Mouse (Mus musculus): ENCODE measurements around the gene Col10a1. TPM values are rescaled to one million over a fixed set of nuclear protein-coding genes. Genes with fewer than 3 reads are reported as not detected.
A peak's percentile ranks its signal among the peaks of the same experiment; 100 is the strongest.
"Not testable (repeated sequence)": the region's sequence is repeated elsewhere in the genome, so short reads cannot be mapped to it uniquely, and the experiment has no call there.

Col10a1 gene
- polyA plus RNA-seq (2015; fragmentation: Nextera tagmentation; extraction: Ambion mirVana): 0.05 TPM in 1 of 2 replicates, not detected in the other

DNA sequence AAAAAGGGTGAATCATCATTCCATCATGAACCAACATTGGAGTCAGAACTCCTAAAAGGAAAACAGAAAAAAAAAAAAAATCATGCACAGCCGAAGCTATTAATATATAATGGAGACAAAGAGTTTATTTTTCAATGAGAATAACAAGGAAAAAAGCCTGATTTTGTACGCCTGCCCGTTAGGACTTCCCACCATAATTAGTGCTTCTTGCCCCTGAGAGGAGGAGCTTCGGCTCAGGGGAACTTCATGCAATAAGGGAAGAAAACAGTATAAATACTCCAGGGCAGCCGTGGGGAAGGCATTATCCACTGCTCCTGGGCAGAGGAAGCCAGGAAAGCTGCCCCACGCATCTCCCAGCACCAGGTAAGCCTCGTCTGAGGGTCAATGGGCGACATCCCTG is at the start of gene Col10a1:
Gene Col10a1, plus strand, starts transcription at position 301 of the 400 bp plus-strand sequence.
- no peaks in the 10 kb centered on the region for H3K27me3 ChIP-seq
- H3K9ac ChIP-seq (replicated peaks): no peak within 1 kb of the TSS
- no peak within 1 kb of the TSS for H3K4me3 ChIP-seq (replicated peaks)
- WGBS: 70% methylated on average over 8 of the region's 8 CpGs
- H3K4me1 ChIP-seq (replicated peaks): 0 out of 2 replicates have a peak, but pooled peaks cover 2% of the 10 kb centered on the region
- no peaks in the 10 kb centered on the region for H3K36me3 ChIP-seq
- H3K4me2 ChIP-seq (replicated peaks): no peak within 1 kb of the TSS
- H3K9me3 ChIP-seq: no peaks in the 10 kb centered on the region
- no peak within 1 kb of the TSS for H3K27ac ChIP-seq
- no peak for ATAC-seq

DNA sequence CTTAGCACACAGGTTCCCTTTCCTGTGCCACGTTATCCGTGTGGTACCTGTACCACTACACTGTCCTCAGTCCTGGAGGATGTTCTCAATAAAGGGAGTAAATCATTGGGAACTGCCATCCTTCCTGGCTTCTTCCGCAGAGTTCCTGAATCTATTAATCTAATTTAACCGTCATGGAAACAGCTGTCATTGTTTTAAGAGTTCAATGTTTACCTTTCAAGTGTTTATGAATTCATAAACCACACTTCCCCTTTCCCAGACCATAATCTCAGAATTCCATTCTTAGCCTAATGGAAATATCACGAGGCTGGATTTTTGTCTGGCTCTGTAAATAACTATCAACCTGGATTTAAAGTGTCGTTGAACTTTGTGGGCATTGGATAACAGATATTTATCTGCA is 48.8 kb upstream of the Col10a1 start:
- Histone ChIP-seq H3K4me2 (replicated peaks) (no peak overlapping the region), H3K4me1 (replicated peaks) (no peaks in the 10 kb centered on the region), H3K9me3 (no peaks in the 10 kb centered on the region), H3K27ac (no peak overlapping the region), H3K9ac (replicated peaks) (no peak overlapping the region), H3K36me3 (no peaks in the 10 kb centered on the region), H3K27me3 (no peaks in the 10 kb centered on the region), H3K4me3 (replicated peaks) (no peak overlapping the region)
- ATAC-seq: no peak
- 83% methylated on average over 6 of the region's 6 CpGs for WGBS

- no peak for ATAC-seq
- no peaks in the 10 kb centered on the region for H3K27me3 ChIP-seq
Measured at GRCm38 (mm10) chr10:34341886-34342285, 47.9 kb upstream of the Col10a1 start.

DNA sequence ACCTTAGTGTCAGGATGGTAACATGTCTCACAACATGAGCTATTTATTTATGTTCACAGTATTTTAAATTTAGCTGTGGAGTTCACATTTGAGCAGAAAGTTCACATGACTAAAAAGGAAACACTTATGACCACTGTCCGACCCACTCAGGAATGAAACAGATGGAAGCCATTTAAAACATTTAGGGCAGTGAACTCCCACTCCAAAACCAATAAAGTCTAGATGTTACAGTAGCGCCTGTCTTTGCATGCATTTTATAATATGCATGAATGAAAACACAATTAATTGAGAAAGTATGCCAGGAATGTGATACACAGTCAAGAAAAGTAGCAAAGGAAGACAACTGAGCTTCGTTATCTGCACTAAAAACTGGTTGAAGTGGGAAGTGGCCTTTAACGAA is 37.6 kb upstream of the Col10a1 start:
- WGBS: 87% methylated on average over 4 of the region's 4 CpGs

More at GRCm38 (mm10) chr10:34341886-34342285, 47.9 kb upstream of the Col10a1 start:
- no peak overlapping the region for H3K27ac ChIP-seq
- H3K4me3 ChIP-seq (replicated peaks): no peak overlapping the region
- H3K4me1 ChIP-seq (replicated peaks): no peaks in the 10 kb centered on the region
- H3K36me3 ChIP-seq: no peaks in the 10 kb centered on the region
- WGBS: 84% methylated on average over 1 of the region's 1 CpGs
- H3K9me3 ChIP-seq: no peaks in the 10 kb centered on the region
- no peak overlapping the region for H3K4me2 ChIP-seq (replicated peaks)
- H3K9ac ChIP-seq (replicated peaks): no peak overlapping the region

DNA sequence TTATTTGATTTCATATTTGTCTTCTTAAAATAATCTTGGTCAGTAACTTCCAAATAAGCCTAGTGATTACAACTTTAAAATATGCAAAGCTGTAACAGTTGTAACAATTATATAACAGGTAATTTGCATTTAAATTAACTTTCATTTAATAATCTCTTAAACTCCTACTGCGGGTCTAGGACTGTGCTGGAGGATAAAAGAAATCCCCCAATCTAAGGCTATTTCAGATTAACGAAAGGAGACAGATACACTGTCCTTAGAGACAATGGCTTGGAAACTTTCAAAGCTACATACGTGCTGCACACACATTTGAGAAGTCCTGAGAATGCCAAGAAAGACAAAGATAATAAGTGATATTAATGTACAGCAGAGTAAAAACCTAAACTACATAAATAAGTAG is 31.5 kb upstream of the Col10a1 start:
- Histone ChIP-seq H3K4me2 (replicated peaks) (no peak overlapping the region), H3K9ac (replicated peaks) (no peak overlapping the region), H3K27ac (no peak overlapping the region), H3K27me3 (no peaks in the 10 kb centered on the region), H3K36me3 (no peaks in the 10 kb centered on the region), H3K4me3 (replicated peaks) (no peak overlapping the region), H3K9me3 (no peaks in the 10 kb centered on the region), H3K4me1 (replicated peaks) (no peaks in the 10 kb centered on the region)
- WGBS: 34% methylated on average over 3 of the region's 3 CpGs
- ATAC-seq: no peak

More for the DNA sequence above, 37.6 kb upstream of the Col10a1 start:
- H3K4me1 ChIP-seq (replicated peaks): no peaks in the 10 kb centered on the region
- H3K27ac ChIP-seq: no peak overlapping the region
- H3K4me2 ChIP-seq (replicated peaks): no peak overlapping the region
- H3K36me3 ChIP-seq: no peaks in the 10 kb centered on the region
- H3K9ac ChIP-seq (replicated peaks): no peak overlapping the region
- no peaks in the 10 kb centered on the region for H3K27me3 ChIP-seq
- no peak overlapping the region for H3K4me3 ChIP-seq (replicated peaks)
- H3K9me3 ChIP-seq: no peaks in the 10 kb centered on the region
- no peak for ATAC-seq

- no peaks in the 10 kb centered on the region for H3K27me3 ChIP-seq
- no peak overlapping the region for H3K27ac ChIP-seq
- ATAC-seq: no peak
- H3K4me1 ChIP-seq (replicated peaks): no peaks in the 10 kb centered on the region
- H3K9me3 ChIP-seq: no peaks in the 10 kb centered on the region
- no peak overlapping the region for H3K4me2 ChIP-seq (replicated peaks)
- no peak overlapping the region for H3K4me3 ChIP-seq (replicated peaks)
- no peak overlapping the region for H3K9ac ChIP-seq (replicated peaks)
- no peaks in the 10 kb centered on the region for H3K36me3 ChIP-seq
Measured at GRCm38 (mm10) chr10:34363756-34364155, 26.0 kb upstream of the Col10a1 start.

DNA sequence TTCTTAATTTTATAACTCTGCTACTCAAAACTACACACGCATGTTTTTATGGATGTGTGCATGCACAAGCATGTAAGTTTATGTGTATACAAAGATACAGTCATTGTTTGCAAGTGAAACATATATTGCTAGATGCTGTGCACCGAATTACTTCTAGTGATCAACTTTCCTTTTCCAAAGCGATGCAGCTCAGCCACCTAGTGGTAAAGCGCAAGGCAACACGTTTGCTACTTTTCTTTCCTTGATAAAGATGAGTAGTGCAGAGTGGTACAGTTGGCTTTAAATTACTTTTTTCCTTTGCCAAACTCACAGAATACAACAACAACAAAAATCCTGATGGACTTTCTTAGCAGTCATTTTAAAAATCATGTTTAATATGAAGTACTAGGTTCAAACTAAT is 21.6 kb upstream of the Col10a1 start:
- Histone ChIP-seq H3K4me2 (replicated peaks) (no peak overlapping the region), H3K27me3 (no peaks in the 10 kb centered on the region), H3K9ac (replicated peaks) (no peak overlapping the region), H3K36me3 (no peaks in the 10 kb centered on the region), H3K4me1 (replicated peaks) (no peaks in the 10 kb centered on the region), H3K9me3 (no peaks in the 10 kb centered on the region), H3K27ac (no peak overlapping the region), H3K4me3 (replicated peaks) (no peak overlapping the region)
- 70% methylated on average over 5 of the region's 5 CpGs for WGBS
- no peak for ATAC-seq

DNA sequence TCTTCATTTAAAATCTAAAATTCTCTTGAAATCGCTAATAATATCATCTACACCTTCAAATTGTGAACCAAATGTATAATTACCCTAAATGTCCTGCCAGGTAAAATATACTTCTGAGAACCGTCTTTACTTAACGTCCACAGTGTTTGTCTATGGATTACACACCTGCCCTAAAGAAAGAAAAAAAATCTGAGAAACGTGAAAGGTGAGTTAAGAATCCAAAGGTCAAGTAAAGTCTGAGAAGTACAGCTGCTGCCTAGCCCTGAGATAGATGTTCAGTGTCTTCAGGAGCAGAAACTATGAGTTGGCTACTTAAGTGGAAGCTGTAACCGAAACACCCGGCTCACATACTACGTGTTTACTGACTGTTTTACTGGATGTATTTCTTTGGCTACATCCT is 16.4 kb upstream of the Col10a1 start:
- Histone ChIP-seq H3K4me2 (replicated peaks) (no peak overlapping the region), H3K4me3 (replicated peaks) (no peak overlapping the region), H3K9ac (replicated peaks) (no peak overlapping the region), H3K27ac (no peak overlapping the region), H3K36me3 (no peaks in the 10 kb centered on the region), H3K9me3 (no peaks in the 10 kb centered on the region), H3K27me3 (no peaks in the 10 kb centered on the region), H3K4me1 (replicated peaks) (no peaks in the 10 kb centered on the region)
- 93% methylated on average over 7 of the region's 7 CpGs for WGBS
- no peak for ATAC-seq

GRCm38 (mm10) chr10:34385636-34386035 is 4.1 kb upstream of the Col10a1 start:
- H3K27ac ChIP-seq: no peak overlapping the region
- ATAC-seq: no peak
- H3K4me3 ChIP-seq (replicated peaks): no peak overlapping the region
- H3K4me1 ChIP-seq (replicated peaks): 0 out of 2 replicates have a peak, but pooled peaks cover 2% of the 10 kb centered on the region
- no peaks in the 10 kb centered on the region for H3K36me3 ChIP-seq
- H3K9ac ChIP-seq (replicated peaks): no peak overlapping the region
- WGBS: 88% methylated on average over 5 of the region's 5 CpGs
- H3K9me3 ChIP-seq: no peaks in the 10 kb centered on the region
- no peaks in the 10 kb centered on the region for H3K27me3 ChIP-seq
- no peak overlapping the region for H3K4me2 ChIP-seq (replicated peaks)

DNA sequence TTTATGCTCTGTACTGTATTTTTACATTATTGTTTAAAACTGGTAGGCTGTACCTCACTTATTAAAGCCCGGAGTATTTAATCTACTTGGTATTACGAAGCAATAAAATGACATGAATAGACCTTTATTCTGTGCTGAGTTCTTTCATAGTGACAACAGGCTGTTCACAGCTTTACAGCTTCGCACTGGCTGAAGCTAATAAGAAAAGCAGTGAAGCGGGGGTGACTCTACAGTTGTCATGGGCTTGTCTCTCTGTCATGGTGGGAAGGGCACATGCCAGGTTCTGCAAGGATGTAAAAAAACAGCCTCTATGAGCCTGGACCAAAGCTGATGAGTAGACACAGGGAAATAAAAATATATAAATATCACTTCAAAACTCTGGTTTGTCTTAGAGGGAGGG is 7.2 kb downstream of the Col10a1 start:
- H3K36me3 ChIP-seq: no peaks in the 10 kb centered on the region
- no peak overlapping the region for H3K9ac ChIP-seq (replicated peaks)
- H3K27me3 ChIP-seq: no peaks in the 10 kb centered on the region
- no peak overlapping the region for H3K4me3 ChIP-seq (replicated peaks)
- H3K27ac ChIP-seq: no peak overlapping the region
- H3K4me2 ChIP-seq (replicated peaks): no peak overlapping the region
- 0 out of 2 replicates have a peak, but pooled peaks have one; percentile 28 for ATAC-seq
- H3K4me1 ChIP-seq (replicated peaks): no peaks in the 10 kb centered on the region
- 50% methylated on average over 4 of the region's 4 CpGs for WGBS
- H3K9me3 ChIP-seq: no peaks in the 10 kb centered on the region

- no peak for ATAC-seq
Measured at GRCm38 (mm10) chr10:34399267-34399666, 9.5 kb downstream of the Col10a1 start.

GRCm38 (mm10) chr10:34418204-34418756 is 28.5 kb downstream of the Col10a1 start, which contains the start of gene Nt5dc1:
Gene Nt5dc1 (minus strand): TSS chr10:34418552.
- H3K4me1 ChIP-seq (replicated peaks): peaks cover 8% of the 10 kb centered on the region; the same call in 1 of the 2 replicates
- peak within 1 kb of the TSS; percentile 72 for H3K4me2 ChIP-seq (replicated peaks)
- no peaks in the 10 kb centered on the region for H3K36me3 ChIP-seq
- peak within 1 kb of the TSS; percentile 56; the same call in 1 of the 2 replicates for H3K27ac ChIP-seq
- no peaks in the 10 kb centered on the region for H3K9me3 ChIP-seq
- H3K9ac ChIP-seq (replicated peaks): peak within 1 kb of the TSS; percentile 70
- H3K27me3 ChIP-seq: no peaks in the 10 kb centered on the region
- WGBS: under 1% methylated on average over 49 of the region's 49 CpGs
- ATAC-seq: peak; percentile 98
- peak within 1 kb of the TSS; percentile 68 for H3K4me3 ChIP-seq (replicated peaks)

More at GRCm38 (mm10) chr10:34399267-34399666, 9.5 kb downstream of the Col10a1 start:
- Histone ChIP-seq H3K9ac (replicated peaks) (no peak overlapping the region), H3K4me2 (replicated peaks) (no peak overlapping the region), H3K27me3 (no peaks in the 10 kb centered on the region), H3K4me1 (replicated peaks) (no peaks in the 10 kb centered on the region), H3K9me3 (no peaks in the 10 kb centered on the region), H3K36me3 (peaks cover 3% of the 10 kb centered on the region; the same call in 1 of the 2 replicates), H3K4me3 (replicated peaks) (no peak overlapping the region), H3K27ac (no peak overlapping the region)

DNA sequence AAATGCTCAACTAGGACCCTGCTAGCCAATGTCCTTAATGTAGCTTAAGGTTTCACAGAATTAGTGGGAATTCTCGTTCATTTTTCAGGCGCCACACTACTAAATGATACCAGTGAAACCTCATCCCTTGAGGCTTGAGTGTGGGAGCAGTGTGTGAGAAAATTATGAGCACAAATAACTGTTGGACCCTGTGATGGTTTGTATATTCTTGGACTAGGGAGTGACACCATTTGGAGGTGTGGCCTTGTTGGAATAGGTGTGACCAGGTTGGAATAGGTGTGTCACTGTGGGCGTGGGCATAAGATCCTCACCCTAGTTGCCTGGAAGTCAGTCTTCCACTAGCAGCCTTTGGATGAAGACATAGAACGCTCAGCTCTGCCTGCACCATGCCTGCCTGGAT is 29.0 kb downstream of the Col10a1 start:
- H3K9me3 ChIP-seq: not testable (repeated sequence)

More for the DNA sequence above, 29.0 kb downstream of the Col10a1 start:
- not testable (repeated sequence) for H3K36me3 ChIP-seq; H3K27me3 ChIP-seq; H3K27ac ChIP-seq; ATAC-seq; H3K4me1 ChIP-seq (replicated peaks)
- 79% methylated on average over 4 of the region's 4 CpGs for WGBS
- H3K4me2 ChIP-seq (replicated peaks): peak overlapping the region; percentile 72
- peak overlapping the region; percentile 68 for H3K4me3 ChIP-seq (replicated peaks)
- peak overlapping the region; percentile 70 for H3K9ac ChIP-seq (replicated peaks)

Data from midbrain, embryonic 13.5 days (tissue).